Mouse (Mus musculus) kidney, embryonic 15.5 days (tissue): Measurements from ENCODE around the gene Mxra7. TPM values are rescaled to one million over a fixed set of nuclear protein-coding genes. Genes with fewer than 3 reads are reported as not detected.

ENCODE experiments used
- ATAC-seq: fragments of 200-750 bp; cut with Nextera tagmentation; replicated peaks from 2 replicates; pipeline ENCODE4 v1.8.0; 2017; ENCODE audit warnings: moderate TSS enrichment; ENCODE audit not compliant: low FRiP score
- H3K27ac ChIP-seq: fragments of 300-500 bp; sonication (generic); 2 replicates; pipeline ENCODE4 v1.5.1; 2015; ENCODE audit warnings: mild to moderate bottlenecking, inconsistent platforms
- H3K27me3 ChIP-seq: fragments of 300-500 bp; sonication (generic); 2 replicates; pipeline ENCODE4 v1.6.1; 2015; ENCODE audit warnings: inconsistent platforms
- H3K36me3 ChIP-seq: fragments of 300-500 bp; sonication (generic); 2 replicates; pipeline ENCODE4 v1.6.1; 2015; ENCODE audit warnings: inconsistent platforms
- H3K4me1 ChIP-seq: fragments of 300-500 bp; sonication (generic); 2 replicates; pipeline ENCODE4 v1.6.1; 2015; ENCODE audit warnings: inconsistent platforms
- H3K4me2 ChIP-seq: fragments of 300-500 bp; sonication (generic); 2 replicates; pipeline ENCODE4 v1.6.1; 2015; ENCODE audit warnings: moderate library complexity, mild to moderate bottlenecking, inconsistent platforms
- H3K4me3 ChIP-seq: fragments of 300-500 bp; sonication (generic); replicated peaks from 2 replicates; pipeline ENCODE4 v1.5.1; 2015; ENCODE audit warnings: mild to moderate bottlenecking, inconsistent platforms
- H3K9ac ChIP-seq: fragments of 300-500 bp; sonication (generic); 2 replicates; pipeline ENCODE4 v1.6.1; 2015; ENCODE audit warnings: mild to moderate bottlenecking, inconsistent platforms
- H3K9me3 ChIP-seq: fragments of 300-500 bp; sonication (generic); replicated peaks from 2 replicates; pipeline ENCODE4 v1.6.1; 2016; ENCODE audit warnings: inconsistent platforms
- WGBS: fragments of 180-500 bp; shearing (Covaris S2); methylation state at CpG from one replicate; pipeline ENCODE4 v1.1.7; 2015; ENCODE audit warnings: mixed read lengths; 5-methylcytosine and 5-hydroxymethylcytosine counted together
- polyA plus RNA-seq: library from polyadenylated mRNA; unstranded; fragments of >200 nt; fragmentation: Nextera tagmentation; extraction: Ambion mirVana; gene quantifications from 2 replicates; pipeline ENCODE4 v1.2.1, GENCODE M21; 2015

Gene Mxra7
- polyA plus RNA-seq, 1 experiment from 2014 or later, result 20.8 TPM

DNA sequence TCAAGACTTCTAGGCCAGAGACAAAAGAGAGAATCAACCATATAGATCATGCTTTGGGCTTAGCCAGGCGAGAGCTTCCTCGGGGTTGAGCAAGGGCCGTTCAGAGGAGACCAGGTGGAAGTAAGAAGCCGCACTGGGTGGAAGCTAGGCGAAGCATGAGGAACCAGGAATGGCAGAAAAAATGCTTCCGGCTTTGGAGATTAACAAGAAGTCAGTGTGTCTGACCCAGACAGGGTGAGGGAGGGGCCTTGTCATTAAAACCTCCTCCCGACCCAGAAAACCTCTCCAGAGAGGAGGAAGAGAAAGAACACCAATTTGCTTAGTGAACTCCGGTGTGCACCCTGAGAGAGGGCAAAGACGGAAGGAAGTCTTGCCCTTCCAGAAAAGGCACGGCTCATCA is 43.6 kb downstream of the Mxra7 start:
- H3K9ac ChIP-seq, result no peak overlapping the region
- no peak for ATAC-seq
- no peaks in the 10 kb centered on the region for H3K9me3 ChIP-seq
- H3K27me3 ChIP-seq, result no peaks in the 10 kb centered on the region
- 0 out of 2 replicates have a peak, but pooled peaks cover 3% of the 10 kb centered on the region for H3K4me1 ChIP-seq
- 80% methylated on average over 10 of the region's 10 CpGs for WGBS
- H3K36me3 ChIP-seq, result no peaks in the 10 kb centered on the region
- H3K4me3 ChIP-seq, result no peak overlapping the region
- H3K27ac ChIP-seq, result peak overlapping the region; percentile 27; the same call in 1 of the 2 replicates
- H3K4me2 ChIP-seq, result no peak overlapping the region

- no peak overlapping the region for H3K4me2 ChIP-seq
Measured at GRCm38 (mm10) chr11:116782737-116783145, 45.1 kb downstream of the Mxra7 start.

DNA sequence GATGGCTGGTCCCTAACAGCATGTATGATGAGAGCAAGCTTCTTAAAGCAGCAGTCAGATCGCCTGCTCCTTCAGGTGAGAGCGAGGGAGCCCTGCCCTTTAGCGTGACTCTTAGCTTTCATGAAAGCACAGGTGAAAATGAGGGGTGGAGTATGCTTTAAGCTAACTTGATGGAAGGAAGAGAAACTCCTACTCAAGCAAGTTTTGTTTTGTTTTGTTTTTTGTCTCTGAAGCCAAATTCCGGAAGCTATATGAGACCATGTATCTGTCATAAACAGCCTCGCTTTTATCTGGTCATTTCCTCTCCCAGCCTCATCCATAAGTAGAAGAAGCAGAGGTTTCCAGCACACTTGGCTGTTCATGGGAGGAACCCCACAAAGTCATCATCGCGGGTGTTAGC is 52.4 kb downstream of the Mxra7 start, which contains the start of gene St6galnac1:
Gene St6galnac1 (minus strand): TSS at position 101 of the 400 bp plus-strand sequence.
- Histone ChIP-seq H3K36me3 (no peaks in the 10 kb centered on the region), H3K27ac (no peak within 1 kb of the TSS), H3K4me1 (no peaks in the 10 kb centered on the region), H3K4me2 (no peak within 1 kb of the TSS), H3K27me3 (no peaks in the 10 kb centered on the region), H3K4me3 (no peak within 1 kb of the TSS), H3K9ac (no peak within 1 kb of the TSS), H3K9me3 (no peaks in the 10 kb centered on the region)
- no peak for ATAC-seq
- 83% methylated on average over 7 of the region's 7 CpGs for WGBS

More at GRCm38 (mm10) chr11:116782737-116783145, 45.1 kb downstream of the Mxra7 start:
- H3K27me3 ChIP-seq, result no peaks in the 10 kb centered on the region
- H3K4me1 ChIP-seq, result 0 out of 2 replicates have a peak, but pooled peaks cover 3% of the 10 kb centered on the region
- 54% methylated on average over 9 of the region's 9 CpGs for WGBS
- no peak overlapping the region for H3K27ac ChIP-seq
- no peak overlapping the region for H3K4me3 ChIP-seq
- no peak overlapping the region for H3K9ac ChIP-seq
- no peaks in the 10 kb centered on the region for H3K36me3 ChIP-seq
- no peaks in the 10 kb centered on the region for H3K9me3 ChIP-seq
- ATAC-seq, result no peak

DNA sequence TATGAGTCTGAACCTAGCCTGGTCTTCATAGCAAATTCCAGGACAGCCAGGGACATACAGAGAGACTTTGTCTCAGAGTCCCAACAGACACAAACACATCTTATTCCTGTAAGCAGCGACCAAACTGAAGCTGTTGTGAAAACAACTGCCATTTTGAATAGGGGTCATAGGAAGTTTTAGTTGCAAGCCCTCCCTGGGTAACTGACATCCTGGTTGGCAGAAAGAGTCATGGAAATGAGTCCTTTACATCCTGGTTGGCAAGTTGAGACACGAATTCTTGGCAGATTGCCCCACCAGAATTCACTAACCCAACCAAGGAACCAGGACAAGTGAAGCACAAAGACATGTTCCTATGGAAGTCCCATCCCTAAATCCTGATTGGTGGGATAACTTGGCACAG is 54.6 kb downstream of the Mxra7 start:
- H3K27ac ChIP-seq, result no peak overlapping the region
- 64% methylated on average over 2 of the region's 2 CpGs for WGBS
- no peaks in the 10 kb centered on the region for H3K4me1 ChIP-seq
- no peak overlapping the region for H3K4me3 ChIP-seq
- no peaks in the 10 kb centered on the region for H3K36me3 ChIP-seq
- no peak overlapping the region for H3K4me2 ChIP-seq
- no peaks in the 10 kb centered on the region for H3K9me3 ChIP-seq
- ATAC-seq, result no peak
- no peak overlapping the region for H3K9ac ChIP-seq
- H3K27me3 ChIP-seq, result no peaks in the 10 kb centered on the region

GRCm38 (mm10) chr11:116769873-116770272 is 58.0 kb downstream of the Mxra7 start:
- Histone ChIP-seq H3K27ac (no peak overlapping the region), H3K4me1 (no peaks in the 10 kb centered on the region), H3K4me3 (no peak overlapping the region), H3K9me3 (no peaks in the 10 kb centered on the region), H3K36me3 (no peaks in the 10 kb centered on the region), H3K4me2 (no peak overlapping the region), H3K9ac (no peak overlapping the region), H3K27me3 (no peaks in the 10 kb centered on the region)
- ATAC-seq, result no peak
- WGBS, result 90% methylated on average over 5 of the region's 5 CpGs

DNA sequence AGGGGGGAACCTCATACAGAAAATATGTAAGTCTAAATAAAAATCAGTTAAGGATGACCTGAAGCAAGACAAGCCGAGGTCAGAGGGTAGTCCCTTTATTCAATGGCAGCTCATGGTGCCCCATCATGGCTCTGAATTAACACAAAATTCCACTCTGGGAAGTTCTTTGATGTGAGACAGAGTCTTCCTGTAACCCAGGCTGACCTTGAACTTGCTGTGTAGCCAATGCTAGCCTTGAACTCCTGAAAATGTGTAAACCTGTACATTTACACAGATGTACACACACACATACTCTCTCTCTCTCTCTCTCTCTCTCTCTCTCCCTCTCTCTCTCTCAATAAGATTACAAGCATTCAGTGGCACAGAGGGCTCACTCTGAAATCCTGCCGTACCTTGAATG is 62.9 kb downstream of the Mxra7 start:
- H3K4me3 ChIP-seq, result no peak overlapping the region
- WGBS, result 94% methylated on average over 2 of the region's 2 CpGs
- no peak overlapping the region for H3K4me2 ChIP-seq
- no peaks in the 10 kb centered on the region for H3K4me1 ChIP-seq
- ATAC-seq, result no peak
- no peaks in the 10 kb centered on the region for H3K9me3 ChIP-seq
- no peaks in the 10 kb centered on the region for H3K36me3 ChIP-seq
- H3K27ac ChIP-seq, result no peak overlapping the region
- no peak overlapping the region for H3K9ac ChIP-seq
- H3K27me3 ChIP-seq, result no peaks in the 10 kb centered on the region

DNA sequence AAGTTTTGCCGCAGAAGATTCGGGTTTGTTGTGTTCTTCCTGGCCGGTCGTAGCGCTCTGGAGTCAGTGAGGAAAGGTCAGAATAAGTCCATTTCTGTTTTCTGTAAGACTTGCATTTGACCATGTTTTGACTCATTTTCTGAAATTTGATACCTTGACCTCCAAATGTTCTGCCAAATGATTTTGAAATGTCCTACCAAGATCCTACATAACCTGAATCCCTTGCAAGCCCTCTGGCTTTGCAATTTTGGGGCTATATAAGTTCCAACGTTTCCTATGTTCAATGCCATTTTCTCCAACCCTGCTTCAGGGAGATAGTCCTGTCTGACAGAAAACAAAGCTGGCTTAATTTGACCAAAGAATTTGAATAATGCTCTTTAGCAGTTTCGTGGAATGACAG is 63.5 kb downstream of the Mxra7 start:
- Histone ChIP-seq H3K4me3 (no peak overlapping the region), H3K36me3 (no peaks in the 10 kb centered on the region), H3K4me2 (no peak overlapping the region), H3K27me3 (no peaks in the 10 kb centered on the region), H3K9ac (no peak overlapping the region), H3K27ac (no peak overlapping the region), H3K9me3 (no peaks in the 10 kb centered on the region), H3K4me1 (no peaks in the 10 kb centered on the region)
- 88% methylated on average over 7 of the region's 7 CpGs for WGBS
- ATAC-seq, result no peak

DNA sequence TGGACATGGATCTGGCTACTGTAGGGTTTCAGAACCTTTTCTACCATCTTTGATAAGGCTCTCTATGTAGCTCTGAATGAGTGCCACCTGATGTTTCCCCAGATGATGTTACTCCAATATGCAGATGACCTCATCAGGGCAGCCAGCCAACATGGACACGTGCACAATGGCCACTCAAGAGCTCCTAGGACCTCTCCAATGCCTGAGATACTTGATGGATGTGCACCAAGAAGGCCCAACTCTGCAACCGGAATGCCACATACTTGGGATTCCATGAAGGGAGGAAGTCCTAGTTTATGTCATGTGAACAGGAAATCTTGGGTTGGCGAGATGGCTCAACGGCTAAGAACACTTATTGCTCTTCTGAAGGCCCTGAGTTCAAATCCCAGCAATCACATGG is 72.7 kb downstream of the Mxra7 start:
- H3K27ac ChIP-seq, result no peak overlapping the region
- H3K4me1 ChIP-seq, result no peaks in the 10 kb centered on the region
- H3K4me2 ChIP-seq, result no peak overlapping the region
- H3K9me3 ChIP-seq, result no peaks in the 10 kb centered on the region
- ATAC-seq, result no peak
- H3K36me3 ChIP-seq, result no peaks in the 10 kb centered on the region
- H3K27me3 ChIP-seq, result no peaks in the 10 kb centered on the region
- 76% methylated on average over 4 of the region's 4 CpGs for WGBS
- H3K9ac ChIP-seq, result no peak overlapping the region
- no peak overlapping the region for H3K4me3 ChIP-seq

- no peaks in the 10 kb centered on the region for H3K4me1 ChIP-seq
- WGBS, result 86% methylated on average over 5 of the region's 5 CpGs
- ATAC-seq, result no peak
Measured at GRCm38 (mm10) chr11:116753674-116754470, 74.0 kb downstream of the Mxra7 start.

More at GRCm38 (mm10) chr11:116753674-116754470, 74.0 kb downstream of the Mxra7 start:
- H3K27ac ChIP-seq, result no peak overlapping the region
- no peak overlapping the region for H3K4me3 ChIP-seq
- no peak overlapping the region for H3K4me2 ChIP-seq
- no peaks in the 10 kb centered on the region for H3K9me3 ChIP-seq
- no peak overlapping the region for H3K9ac ChIP-seq
- H3K36me3 ChIP-seq, result no peaks in the 10 kb centered on the region
- no peaks in the 10 kb centered on the region for H3K27me3 ChIP-seq

Other genes starting within 250 kb of the Mxra7 start
- 7.3 and 7.4 TPM in 2 replicates for gene Ube2o, start 246.6 kb downstream of the Mxra7 start, polyA plus RNA-seq
- gene Aanat, start 241.6 kb downstream of the Mxra7 start, polyA plus RNA-seq, result not detected in 2 replicates
- 9.5 and 9.8 TPM in 2 replicates for gene Rhbdf2, start 201.0 kb downstream of the Mxra7 start, polyA plus RNA-seq
- 1.1 and 1.6 TPM in 2 replicates for gene Prcd, start 174.5 kb downstream of the Mxra7 start, polyA plus RNA-seq
- gene Cygb, start 173.7 kb downstream of the Mxra7 start, polyA plus RNA-seq, result 13.7 and 16.0 TPM in 2 replicates
- gene St6galnac1, start 52.5 kb downstream of the Mxra7 start, polyA plus RNA-seq, result not detected in 2 replicates
- 51.5 and 60.6 TPM in 2 replicates for gene Mettl23, start 15.2 kb upstream of the Mxra7 start, polyA plus RNA-seq
- gene Jmjd6, start 15.4 kb upstream of the Mxra7 start, polyA plus RNA-seq, result 72.6 and 75.5 TPM in 2 replicates
- 37.9 and 39.6 TPM in 2 replicates for gene Mfsd11, start 24.4 kb upstream of the Mxra7 start, polyA plus RNA-seq
- gene Srsf2, start 25.0 kb upstream of the Mxra7 start, polyA plus RNA-seq, result 810 and 860 TPM in 2 replicates
- 0.13 and 0.43 TPM in 2 replicates for gene Mgat5b, start 90.8 kb upstream of the Mxra7 start, polyA plus RNA-seq